Mouse (Mus musculus) Patski (cell line): ENCODE measurements at regions not wholly inside any gene's neighbourhood (a gene's known extent, or its start where the extent isn't known, plus 50 kb on each side); places are given as distances from the start of the nearest gene placed in this dataset.

Source experiments
- ATAC-seq: fragments of 100-300 bp; one replicate; pipeline ENCODE4 v1.8.0; 2021
- CTCF ChIA-PET: fragments of 350-600 bp; sonication (Branson Sonifier 250); formaldehyde crosslinking; loops from one replicate; lab custom pipeline; 2022; ENCODE audit warnings: inconsistent platforms; lab: Charles Lee
- POLR2A ChIA-PET: fragments of 350-600 bp; sonication (Branson Sonifier 250); formaldehyde crosslinking; loops from one replicate; lab custom pipeline; 2022; ENCODE audit warnings: antibody characterized with exemption, inconsistent platforms; lab: Charles Lee
- DNase-seq: peaks from one replicate; pipeline ENCODE4 v3.0.0-alpha.2; 2011; ENCODE audit warnings: low read depth, low spot score
- H3K27me3 ChIP-seq: fragments of 371-371 bp; one replicate; pipeline ENCODE4 v1.5.1; 2021
- CTCF ChIP-seq: fragments of 100-300 bp; IDR thresholded peaks from one replicate; pipeline ENCODE4 v1.5.1; 2021
- in situ Hi-C: fragments of 300-500 bp; cut with MboI; formaldehyde crosslinking; loops from 3 replicates; pipeline ENCODE4 v1.11.1; 2018; ENCODE audit warnings: low pct_unique_long_range_greater_than_20kb, mixed read lengths

DNA sequence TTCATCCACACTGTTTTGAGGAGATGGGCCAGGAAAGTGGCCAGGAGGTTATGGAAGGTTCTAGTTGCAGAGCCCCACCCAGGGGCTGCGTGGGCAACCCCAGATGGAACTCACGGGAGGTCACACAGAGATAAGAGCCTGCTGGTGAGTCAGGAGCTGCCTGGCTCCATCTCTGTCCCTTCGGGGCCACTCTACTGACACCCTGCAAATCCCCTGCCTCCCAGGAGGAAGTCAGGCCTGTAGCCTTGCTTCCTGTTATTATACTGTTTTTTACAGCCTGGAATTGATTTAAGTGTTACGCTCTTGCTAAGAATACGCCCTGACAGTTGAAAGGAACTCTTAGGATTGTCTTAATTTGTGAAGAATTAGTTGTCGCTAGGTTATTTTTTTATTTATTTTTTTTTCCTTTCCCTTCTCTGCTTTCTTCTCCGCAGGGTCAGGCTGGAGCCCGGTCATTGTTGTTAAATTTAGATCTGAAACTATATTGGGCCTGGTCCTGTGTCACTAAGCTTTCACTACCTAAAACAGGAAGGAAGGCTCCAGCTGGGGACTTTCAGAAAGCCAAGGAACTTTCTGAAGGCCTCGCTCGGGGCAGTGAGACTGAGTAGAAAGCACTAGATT lies 497.9 kb downstream of the Med13l start:
- H3K27me3 ChIP-seq = peaks cover 3% of the 10 kb centered on the region
- in situ Hi-C loops = no loop called here
- no peak for TF ChIP-seq CTCF
- CTCF ChIA-PET = no interaction called here
- DNase-seq = no peak
- ATAC-seq = no peak
- POLR2A ChIA-PET = no interaction called here

DNA sequence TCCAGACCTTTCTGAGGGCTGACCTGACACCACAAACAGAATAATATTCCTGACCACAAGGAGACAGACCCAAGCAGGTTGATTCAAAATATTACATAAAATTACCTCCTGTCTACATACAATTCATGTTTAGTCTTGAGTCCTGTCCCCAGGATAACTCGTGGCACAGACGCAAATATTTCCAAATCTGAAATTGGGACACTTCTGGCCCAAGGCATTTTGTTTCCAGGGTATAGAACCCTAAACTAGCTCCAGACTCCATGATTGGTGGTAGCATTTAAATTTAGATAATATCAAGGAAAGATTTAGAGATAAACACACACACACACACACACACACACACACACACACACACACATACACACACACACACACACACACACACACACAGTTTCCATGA lies 498.7 kb downstream of the Med13l start:
- CTCF ChIA-PET = no interaction called here
- in situ Hi-C loops = no loop called here
- DNase-seq (no peak), ATAC-seq (no peak)
- no peak for TF ChIP-seq CTCF
- POLR2A ChIA-PET = no interaction called here
- peaks cover 3% of the 10 kb centered on the region for H3K27me3 ChIP-seq

DNA sequence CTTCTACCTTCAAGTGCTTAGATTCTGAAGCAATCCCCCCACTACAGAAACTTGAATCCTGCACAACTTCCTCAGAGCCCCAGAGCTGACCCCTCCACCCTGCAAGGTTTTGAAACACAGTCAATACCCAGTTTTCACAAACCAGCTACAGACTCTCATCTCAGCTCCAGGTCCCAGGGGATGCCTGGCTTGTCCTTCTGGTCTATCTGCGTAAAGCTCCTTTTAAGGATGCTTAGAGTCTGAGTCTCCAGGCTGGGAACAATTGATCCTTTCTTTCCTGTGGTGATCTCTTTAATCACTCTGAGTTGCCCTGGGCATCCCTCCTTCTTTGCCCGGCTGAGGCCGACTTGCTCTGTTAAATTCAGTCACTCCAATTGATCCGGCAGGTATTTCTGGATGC lies 500.4 kb downstream of the Med13l start:
- ChIA-PET CTCF (no interaction called here), POLR2A (no interaction called here)
- ATAC-seq (no peak), DNase-seq (no peak)
- H3K27me3 ChIP-seq = peaks cover 3% of the 10 kb centered on the region
- in situ Hi-C loops = no loop called here
- TF ChIP-seq CTCF = no peak

DNA sequence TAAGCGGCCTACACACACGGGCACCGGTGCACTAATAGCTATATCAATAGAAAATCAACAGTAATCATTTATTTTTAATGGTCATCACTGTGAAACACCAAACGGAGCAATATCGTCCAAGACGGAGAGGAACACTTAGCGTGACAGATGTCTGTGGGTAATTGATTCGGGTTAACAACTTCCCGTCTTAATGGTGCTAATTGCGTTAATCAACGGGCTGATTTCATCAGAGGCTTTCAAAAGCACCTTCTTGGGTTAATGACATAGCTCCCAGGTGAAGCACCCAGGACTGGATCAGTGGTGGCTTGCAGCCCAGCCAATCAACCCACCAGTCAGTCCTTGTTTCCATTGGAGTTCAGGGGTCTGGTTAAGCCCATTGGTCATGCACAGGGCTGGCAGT lies 502.0 kb downstream of the Med13l start:
- in situ Hi-C loops = no loop called here

DNA sequence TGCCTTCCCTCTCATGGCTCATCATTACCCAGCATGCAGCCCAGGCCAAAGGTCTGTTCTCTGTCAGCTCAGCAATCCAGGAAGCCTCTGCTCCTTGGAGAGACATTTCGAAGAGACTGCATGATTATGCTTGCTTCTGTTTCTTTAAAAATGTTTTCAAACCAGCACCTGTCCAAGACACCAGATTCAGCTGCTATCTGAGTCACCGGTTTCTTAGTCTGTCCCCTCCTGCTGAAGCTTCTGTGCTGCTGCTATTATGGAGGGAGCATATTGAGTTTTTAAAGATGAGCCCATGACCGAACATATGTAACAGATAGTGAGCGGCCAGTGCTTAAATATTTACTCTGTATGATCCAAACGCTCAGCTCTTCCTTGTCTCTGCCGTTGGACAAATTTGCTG lies 506.2 kb downstream of the Med13l start:
- DNase-seq = no peak
- ChIA-PET POLR2A (no interaction called here), CTCF (no interaction called here)
- ATAC-seq = no peak
- in situ Hi-C loops = no loop called here
- no peak for TF ChIP-seq CTCF
- no peaks in the 10 kb centered on the region for H3K27me3 ChIP-seq

More for the DNA sequence above, 502.0 kb downstream of the Med13l start:
- peaks cover 3% of the 10 kb centered on the region for H3K27me3 ChIP-seq
- ATAC-seq (no peak), DNase-seq (no peak)
- no peak for TF ChIP-seq CTCF
- ChIA-PET POLR2A (no interaction called here), CTCF (no interaction called here)

DNA sequence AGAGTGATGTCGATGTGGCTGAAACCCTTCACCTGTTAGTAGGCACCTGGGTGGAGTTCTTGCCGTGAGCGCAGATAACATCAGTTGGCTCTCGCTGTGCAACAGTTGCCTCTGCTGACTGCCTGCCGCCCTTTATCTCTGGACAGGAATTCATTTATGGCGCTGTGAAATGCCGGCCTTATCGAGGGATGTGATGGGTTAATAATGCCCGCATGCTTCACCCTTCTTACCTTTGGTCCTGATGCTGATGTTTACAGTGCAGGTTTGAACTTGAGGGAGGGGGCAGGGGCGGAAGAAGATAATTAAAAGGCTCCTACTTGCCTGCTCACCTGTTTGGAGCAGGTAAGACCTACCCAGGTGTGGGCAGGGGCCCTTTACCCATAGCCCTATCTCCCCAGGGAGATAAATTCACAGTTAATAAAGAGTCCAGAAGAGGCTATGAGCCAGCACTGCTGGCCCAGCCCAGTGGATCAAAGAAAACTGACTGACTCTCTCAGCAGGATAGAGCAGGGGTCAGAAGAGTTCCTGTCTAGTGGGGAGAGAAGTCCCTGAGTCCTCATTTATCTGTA lies 509.4 kb downstream of the Med13l start:
- DNase-seq (no peak), ATAC-seq (no peak)
- ChIA-PET POLR2A (no interaction called here), CTCF (no interaction called here)
- no peaks in the 10 kb centered on the region for H3K27me3 ChIP-seq
- in situ Hi-C loops = no loop called here
- TF ChIP-seq CTCF = no peak

DNA sequence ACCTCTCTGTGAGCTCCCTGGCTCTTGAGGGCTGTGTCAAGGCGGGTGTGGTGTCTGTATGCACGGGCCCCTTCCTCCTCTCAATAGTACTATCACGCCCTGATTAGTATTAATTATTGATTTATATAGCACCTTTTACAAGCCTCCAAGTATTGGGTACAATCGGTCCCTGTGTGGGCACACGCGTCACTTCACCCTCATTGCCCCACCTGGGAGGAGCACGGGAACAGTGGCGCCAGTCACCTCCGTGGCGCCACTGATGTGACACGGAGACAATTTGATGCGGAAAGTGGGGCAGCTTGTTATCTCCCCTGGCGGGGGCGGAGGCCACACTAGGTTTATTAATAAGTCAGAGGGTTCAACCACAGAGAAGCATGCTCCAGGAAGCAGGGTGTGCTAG lies 512.2 kb downstream of the Med13l start:
- POLR2A ChIA-PET = no interaction called here
- in situ Hi-C loops = no loop called here
- CTCF ChIA-PET = no interaction called here

DNA sequence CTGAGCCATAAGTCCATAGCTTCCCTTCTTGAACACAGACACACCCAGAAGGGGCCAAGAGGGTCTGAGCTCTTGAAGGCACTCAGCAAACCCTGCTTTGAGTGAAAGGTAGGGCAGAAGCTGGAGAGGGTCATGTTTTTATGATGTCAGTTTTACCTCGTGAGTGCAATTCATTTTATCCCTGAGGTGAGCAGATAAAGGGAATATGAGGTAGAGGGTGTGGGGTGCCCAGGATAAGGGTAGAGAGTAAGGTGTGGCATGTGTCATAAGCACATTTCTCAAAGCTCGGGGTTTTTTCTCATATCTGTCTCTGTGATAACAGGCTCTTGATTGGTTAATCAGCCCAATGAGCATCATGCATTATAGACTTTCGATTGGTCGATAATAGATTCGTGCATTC lies 520.3 kb downstream of the Med13l start:
- in situ Hi-C loops = no loop called here
- ChIA-PET POLR2A (no interaction called here), CTCF (no interaction called here)
- ATAC-seq (no peak), DNase-seq (no peak)
- no peak for TF ChIP-seq CTCF
- no peaks in the 10 kb centered on the region for H3K27me3 ChIP-seq

More for the DNA sequence above, 512.2 kb downstream of the Med13l start:
- ATAC-seq (no peak), DNase-seq (no peak)
- TF ChIP-seq CTCF = no peak
- no peaks in the 10 kb centered on the region for H3K27me3 ChIP-seq

DNA sequence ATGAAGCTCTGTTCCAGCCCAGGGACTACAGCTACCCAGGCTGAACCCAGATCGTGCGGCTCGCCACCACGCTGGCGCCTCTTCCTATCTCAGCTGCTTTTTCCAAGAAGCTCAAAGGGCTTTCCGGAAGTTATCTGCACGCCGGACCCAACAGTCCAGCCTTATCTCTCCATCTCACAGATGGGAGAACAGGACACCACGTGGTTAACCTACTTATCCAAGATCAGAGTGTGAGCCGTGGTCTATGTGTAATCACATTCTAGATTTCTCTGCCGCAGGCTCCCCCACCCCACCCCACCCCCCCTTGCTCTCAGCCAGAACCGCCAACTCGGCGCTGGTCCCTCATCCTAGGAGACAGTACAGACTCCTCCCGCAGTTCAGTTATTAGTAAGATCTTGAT lies 522.4 kb downstream of the Med13l start:
- POLR2A ChIA-PET = no interaction called here
- peaks cover 7% of the 10 kb centered on the region for H3K27me3 ChIP-seq
- ATAC-seq (no peak), DNase-seq (no peak)
- CTCF ChIA-PET = no interaction called here
- in situ Hi-C loops = no loop called here
- TF ChIP-seq CTCF = no peak

DNA sequence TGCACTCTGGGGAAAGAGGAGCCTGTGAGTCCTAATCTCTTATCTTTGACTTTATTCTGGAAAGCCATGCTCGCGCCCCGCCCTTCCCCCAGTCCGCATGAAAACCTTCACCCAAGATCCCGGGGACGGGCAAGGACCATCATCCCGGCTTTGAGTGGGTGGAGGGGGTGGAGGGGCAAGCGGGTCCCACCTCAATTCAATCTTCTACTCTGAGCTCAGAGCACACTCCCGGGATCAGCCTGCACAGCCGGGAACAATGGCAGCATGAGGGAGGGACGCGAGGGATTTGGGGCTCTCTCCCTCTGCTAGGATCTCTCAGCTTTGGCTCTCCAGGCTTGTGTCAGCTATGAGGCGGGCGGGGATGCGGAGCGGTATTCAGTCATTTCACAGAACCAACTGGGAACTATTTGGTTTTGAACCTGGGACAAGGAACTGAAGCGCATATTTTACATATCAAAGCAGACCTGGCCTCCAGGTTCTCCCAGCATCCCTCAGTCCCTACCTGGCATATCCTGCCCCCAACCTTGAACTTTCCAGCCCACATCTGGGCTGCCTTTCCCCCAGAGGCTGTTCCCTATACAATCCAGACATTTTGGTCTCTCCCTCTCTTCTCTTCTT lies 537.2 kb downstream of the Med13l start:
- no peak for TF ChIP-seq CTCF
- ATAC-seq (no peak), DNase-seq (no peak)
- in situ Hi-C loops = no loop called here
- no peaks in the 10 kb centered on the region for H3K27me3 ChIP-seq
- ChIA-PET CTCF (no interaction called here), POLR2A (no interaction called here)

DNA sequence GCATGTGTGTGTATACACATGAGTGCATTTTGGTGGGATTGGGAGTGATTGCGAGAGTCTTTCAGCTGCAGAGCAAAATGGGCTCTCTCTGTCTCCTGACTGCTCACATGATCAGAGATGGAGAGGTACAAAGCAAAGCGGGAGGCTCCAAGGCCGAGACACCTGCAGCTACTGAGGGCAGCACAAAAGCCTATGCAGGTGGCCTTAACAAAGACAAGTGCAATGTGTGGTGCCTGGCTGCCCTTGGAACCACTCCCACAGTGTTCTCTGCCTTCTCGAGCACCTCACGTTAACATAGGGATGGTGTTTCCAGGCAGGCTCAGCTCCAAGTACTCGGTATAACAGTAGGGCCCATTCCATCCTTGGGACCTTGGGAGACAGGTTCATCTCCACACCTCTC lies 539.3 kb downstream of the Med13l start:
- H3K27me3 ChIP-seq = no peaks in the 10 kb centered on the region
- CTCF ChIA-PET = no interaction called here
- POLR2A ChIA-PET = no interaction called here
- no peak for TF ChIP-seq CTCF
- DNase-seq (no peak), ATAC-seq (no peak)
- in situ Hi-C loops = no loop called here
